Mouse (Mus musculus): Measurements from ENCODE around the gene Slc35e1. TPM values are rescaled to one million over a fixed set of nuclear protein-coding genes. Genes with fewer than 3 reads are reported as not detected.
A peak's percentile ranks its signal among the peaks of the same experiment; 100 is the strongest.

Gene Slc35e1
- 10.9 and 13.4 TPM in 2 replicates for polyA plus RNA-seq (2014; fragmentation: Nextera tagmentation; extraction: Ambion mirVana)

- ATAC-seq (ENCODE audit: low FRiP score) (peak; percentile 74), DNase-seq (ENCODE audit: low spot score, missing footprints) (peak; percentile 88)
- WGBS, result 1% methylated on average over 79 of the region's 98 CpGs
- Histone ChIP-seq H3K27me3 (ENCODE audit: control insufficient read depth, insufficient read depth, low read length) (no peaks in the 10 kb centered on the region), H3K27ac (ENCODE audit: low read depth, low read length) (peak within 1 kb of the TSS; percentile 30; the same call in 1 of the 2 replicates), H3K4me3 (ENCODE audit: low read depth, low read length) (peak within 1 kb of the TSS; percentile 91), H3K36me3 (ENCODE audit: control insufficient read depth, insufficient read depth, low read length) (peaks cover 8% of the 10 kb centered on the region), H3K4me1 (ENCODE audit: control insufficient read depth, insufficient read depth, low read length) (peaks cover 18% of the 10 kb centered on the region), H3K9me3 (ENCODE audit: control insufficient read depth, low read length) (no peaks in the 10 kb centered on the region), H3K9ac (ENCODE audit: low read length) (peak within 1 kb of the TSS; percentile 79), H3K4me2 (peak within 1 kb of the TSS; percentile 96)
Measured at GRCm38 (mm10) chr8:72491680-72492621, at the start of gene Slc35e1. TSS of gene Slc35e1 (minus strand) at chr8:72492614.

- no peaks in the 10 kb centered on the region for H3K4me1 ChIP-seq (ENCODE audit: control insufficient read depth, insufficient read depth, low read length)
- ATAC-seq (ENCODE audit: low FRiP score), result no peak
Measured at GRCm38 (mm10) chr8:72539234-72539633, 46.8 kb upstream of the Slc35e1 start.

GRCm38 (mm10) chr8:72534888-72535287, 42.5 kb upstream of the Slc35e1 start:
- no peaks in the 10 kb centered on the region for H3K4me1 ChIP-seq (ENCODE audit: control insufficient read depth, insufficient read depth, low read length)
- no peak for ATAC-seq (ENCODE audit: low FRiP score)
- WGBS, result 94% methylated on average over 3 of the region's 3 CpGs
- no peaks in the 10 kb centered on the region for H3K9me3 ChIP-seq (ENCODE audit: control insufficient read depth, low read length)
- H3K9ac ChIP-seq (ENCODE audit: low read length), result no peak overlapping the region
- no peaks in the 10 kb centered on the region for H3K27me3 ChIP-seq (ENCODE audit: control insufficient read depth, insufficient read depth, low read length)
- DNase-seq (ENCODE audit: low spot score, missing footprints), result peak; percentile 6
- H3K4me3 ChIP-seq (ENCODE audit: low read depth, low read length), result no peak overlapping the region
- no peak overlapping the region for H3K27ac ChIP-seq (ENCODE audit: low read depth, low read length)
- H3K4me2 ChIP-seq, result no peak overlapping the region
- no peaks in the 10 kb centered on the region for H3K36me3 ChIP-seq (ENCODE audit: control insufficient read depth, insufficient read depth, low read length)

More at GRCm38 (mm10) chr8:72539234-72539633, 46.8 kb upstream of the Slc35e1 start:
- no peaks in the 10 kb centered on the region for H3K27me3 ChIP-seq (ENCODE audit: control insufficient read depth, insufficient read depth, low read length)
- H3K4me3 ChIP-seq (ENCODE audit: low read depth, low read length), result no peak overlapping the region
- no peak overlapping the region for H3K9ac ChIP-seq (ENCODE audit: low read length)
- no peak overlapping the region for H3K4me2 ChIP-seq
- H3K9me3 ChIP-seq (ENCODE audit: control insufficient read depth, low read length), result no peaks in the 10 kb centered on the region
- no peaks in the 10 kb centered on the region for H3K36me3 ChIP-seq (ENCODE audit: control insufficient read depth, insufficient read depth, low read length)
- no peak overlapping the region for H3K27ac ChIP-seq (ENCODE audit: low read depth, low read length)
- DNase-seq (ENCODE audit: low spot score, missing footprints), result peak; percentile 44

- DNase-seq (ENCODE audit: low spot score, missing footprints) (no peak), ATAC-seq (ENCODE audit: low FRiP score) (no peak)
- Histone ChIP-seq H3K9me3 (ENCODE audit: control insufficient read depth, low read length) (no peaks in the 10 kb centered on the region), H3K4me2 (no peak overlapping the region), H3K27me3 (ENCODE audit: control insufficient read depth, insufficient read depth, low read length) (no peaks in the 10 kb centered on the region), H3K27ac (ENCODE audit: low read depth, low read length) (no peak overlapping the region), H3K4me3 (ENCODE audit: low read depth, low read length) (no peak overlapping the region), H3K9ac (ENCODE audit: low read length) (no peak overlapping the region), H3K36me3 (ENCODE audit: control insufficient read depth, insufficient read depth, low read length) (no peaks in the 10 kb centered on the region), H3K4me1 (ENCODE audit: control insufficient read depth, insufficient read depth, low read length) (no peaks in the 10 kb centered on the region)
- WGBS, result 96% methylated on average over 1 of the region's 1 CpGs
Measured at GRCm38 (mm10) chr8:72532103-72532502, 39.7 kb upstream of the Slc35e1 start.

- no peaks in the 10 kb centered on the region for H3K4me1 ChIP-seq (ENCODE audit: control insufficient read depth, insufficient read depth, low read length)
- H3K9ac ChIP-seq (ENCODE audit: low read length), result no peak overlapping the region
- no peak overlapping the region for H3K4me3 ChIP-seq (ENCODE audit: low read depth, low read length)
- ATAC-seq (ENCODE audit: low FRiP score) (no peak), DNase-seq (ENCODE audit: low spot score, missing footprints) (peak; percentile 56)
- H3K27me3 ChIP-seq (ENCODE audit: control insufficient read depth, insufficient read depth, low read length), result no peaks in the 10 kb centered on the region
- no peaks in the 10 kb centered on the region for H3K36me3 ChIP-seq (ENCODE audit: control insufficient read depth, insufficient read depth, low read length)
- H3K9me3 ChIP-seq (ENCODE audit: control insufficient read depth, low read length), result no peaks in the 10 kb centered on the region
- H3K27ac ChIP-seq (ENCODE audit: low read depth, low read length), result no peak overlapping the region
- H3K4me2 ChIP-seq, result no peak overlapping the region
Measured at GRCm38 (mm10) chr8:72521888-72522287, 29.5 kb upstream of the Slc35e1 start.

- Histone ChIP-seq H3K9ac (ENCODE audit: low read length) (no peak overlapping the region), H3K9me3 (ENCODE audit: control insufficient read depth, low read length) (no peaks in the 10 kb centered on the region), H3K36me3 (ENCODE audit: control insufficient read depth, insufficient read depth, low read length) (no peaks in the 10 kb centered on the region), H3K27ac (ENCODE audit: low read depth, low read length) (no peak overlapping the region), H3K4me1 (ENCODE audit: control insufficient read depth, insufficient read depth, low read length) (no peaks in the 10 kb centered on the region), H3K27me3 (ENCODE audit: control insufficient read depth, insufficient read depth, low read length) (no peaks in the 10 kb centered on the region), H3K4me2 (no peak overlapping the region), H3K4me3 (ENCODE audit: low read depth, low read length) (no peak overlapping the region)
- DNase-seq (ENCODE audit: low spot score, missing footprints), result peak; percentile 79
- 75% methylated on average over 7 of the region's 7 CpGs for WGBS
- ATAC-seq (ENCODE audit: low FRiP score), result no peak
Measured at GRCm38 (mm10) chr8:72517421-72517988, 25.1 kb upstream of the Slc35e1 start.

- ATAC-seq (ENCODE audit: low FRiP score) (no peak), DNase-seq (ENCODE audit: low spot score, missing footprints) (no peak)
- Histone ChIP-seq H3K9me3 (ENCODE audit: control insufficient read depth, low read length) (no peaks in the 10 kb centered on the region), H3K4me1 (ENCODE audit: control insufficient read depth, insufficient read depth, low read length) (no peaks in the 10 kb centered on the region), H3K27ac (ENCODE audit: low read depth, low read length) (no peak overlapping the region), H3K36me3 (ENCODE audit: control insufficient read depth, insufficient read depth, low read length) (no peaks in the 10 kb centered on the region), H3K4me2 (no peak overlapping the region), H3K9ac (ENCODE audit: low read length) (no peak overlapping the region), H3K4me3 (ENCODE audit: low read depth, low read length) (no peak overlapping the region), H3K27me3 (ENCODE audit: control insufficient read depth, insufficient read depth, low read length) (no peaks in the 10 kb centered on the region)
- 94% methylated on average over 1 of the region's 1 CpGs for WGBS
Measured at GRCm38 (mm10) chr8:72513158-72513557, 20.7 kb upstream of the Slc35e1 start.

GRCm38 (mm10) chr8:72512648-72513047, 20.2 kb upstream of the Slc35e1 start:
- 87% methylated on average over 1 of the region's 1 CpGs for WGBS
- DNase-seq (ENCODE audit: low spot score, missing footprints) (no peak), ATAC-seq (ENCODE audit: low FRiP score) (no peak)
- Histone ChIP-seq H3K4me2 (no peak overlapping the region), H3K27me3 (ENCODE audit: control insufficient read depth, insufficient read depth, low read length) (no peaks in the 10 kb centered on the region), H3K9ac (ENCODE audit: low read length) (no peak overlapping the region), H3K4me1 (ENCODE audit: control insufficient read depth, insufficient read depth, low read length) (no peaks in the 10 kb centered on the region), H3K27ac (ENCODE audit: low read depth, low read length) (no peak overlapping the region), H3K36me3 (ENCODE audit: control insufficient read depth, insufficient read depth, low read length) (no peaks in the 10 kb centered on the region), H3K4me3 (ENCODE audit: low read depth, low read length) (no peak overlapping the region), H3K9me3 (ENCODE audit: control insufficient read depth, low read length) (no peaks in the 10 kb centered on the region)

GRCm38 (mm10) chr8:72507505-72507904, 15.1 kb upstream of the Slc35e1 start:
- Histone ChIP-seq H3K9me3 (ENCODE audit: control insufficient read depth, low read length) (no peaks in the 10 kb centered on the region), H3K27ac (ENCODE audit: low read depth, low read length) (no peak overlapping the region), H3K36me3 (ENCODE audit: control insufficient read depth, insufficient read depth, low read length) (no peaks in the 10 kb centered on the region), H3K27me3 (ENCODE audit: control insufficient read depth, insufficient read depth, low read length) (no peaks in the 10 kb centered on the region), H3K4me2 (no peak overlapping the region), H3K4me3 (ENCODE audit: low read depth, low read length) (no peak overlapping the region), H3K4me1 (ENCODE audit: control insufficient read depth, insufficient read depth, low read length) (no peaks in the 10 kb centered on the region), H3K9ac (ENCODE audit: low read length) (no peak overlapping the region)
- WGBS, result 92% methylated on average over 1 of the region's 1 CpGs
- DNase-seq (ENCODE audit: low spot score, missing footprints) (no peak), ATAC-seq (ENCODE audit: low FRiP score) (no peak)

Measured in midbrain, embryonic 11.5 days (tissue).